Mouse (Mus musculus) liver, postnatal 0 days (tissue): Measurements from ENCODE around the gene 1110008P14Rik. TPM values are rescaled to one million over a fixed set of nuclear protein-coding genes. Genes with fewer than 3 reads are reported as not detected.
A peak's percentile ranks its signal among the peaks of the same experiment; 100 is the strongest.

Experiments
- ATAC-seq: fragments of 200-750 bp; cut with Nextera tagmentation; 2 replicates; pipeline ENCODE4 v1.8.0; 2017; ENCODE audit warnings: mild to moderate bottlenecking, moderate library complexity
- DNase-seq: peaks from one replicate; pipeline ENCODE4 v3.0.0-alpha.2; 2016
- H3K27ac ChIP-seq: fragments of 300-500 bp; sonication (generic); 2 replicates; pipeline ENCODE4 v1.5.1; 2014; ENCODE audit warnings: antibody characterized with exemption, moderate library complexity, mild to moderate bottlenecking, low read depth
- H3K27me3 ChIP-seq: fragments of 300-500 bp; sonication (generic); 2 replicates; pipeline ENCODE4 v1.6.1; 2014; ENCODE audit warnings: low read length, control low read depth, mixed read lengths; ENCODE audit not compliant: insufficient read depth
- H3K36me3 ChIP-seq: fragments of 300-500 bp; sonication (generic); replicated peaks from 2 replicates; pipeline ENCODE4 v1.6.1; 2014; ENCODE audit warnings: mild to moderate bottlenecking, control low read depth, low read length, moderate library complexity, mixed read lengths; ENCODE audit not compliant: insufficient read depth
- H3K4me1 ChIP-seq: fragments of 300-500 bp; sonication (generic); 2 replicates; pipeline ENCODE4 v1.6.1; 2014; ENCODE audit warnings: antibody characterized with exemption, mild to moderate bottlenecking, control low read depth; ENCODE audit not compliant: insufficient read depth
- H3K4me2 ChIP-seq: fragments of 300-500 bp; sonication (generic); 2 replicates; pipeline ENCODE4 v1.6.1; 2014; ENCODE audit warnings: low read depth, mild to moderate bottlenecking, low read length, moderate library complexity, mixed read lengths
- H3K4me3 ChIP-seq: fragments of 300-500 bp; sonication (generic); 2 replicates; pipeline ENCODE4 v1.5.1; 2014; ENCODE audit warnings: low read depth, low read length
- H3K9ac ChIP-seq: fragments of 300-500 bp; sonication (generic); replicated peaks from 2 replicates; pipeline ENCODE4 v1.6.1; 2014; ENCODE audit warnings: mild to moderate bottlenecking, moderate library complexity
- H3K9me3 ChIP-seq: fragments of 300-500 bp; sonication (generic); 2 replicates; pipeline ENCODE4 v1.6.1; 2016; ENCODE audit warnings: mild to moderate bottlenecking, control low read depth, low read length, mixed read lengths
- CTCF ChIP-seq: sonication (generic); IDR thresholded peaks from 2 replicates; pipeline ENCODE4 v1.5.1; 2016; ENCODE audit warnings: antibody characterized with exemption, low read depth
- EP300 ChIP-seq: IDR thresholded peaks from 2 replicates; pipeline ENCODE4 v1.6.1; 2016; ENCODE audit warnings: antibody characterized with exemption, low read depth, mild to moderate bottlenecking
- WGBS: fragments of 180-500 bp; shearing (Covaris S2); extraction: QIAGEN DNeasy Blood & Tissue Kit; methylation state at CpG from one replicate; pipeline ENCODE4 v1.1.7; 2014; ENCODE audit not compliant: insufficient replicate concordance; 5-methylcytosine and 5-hydroxymethylcytosine counted together
- polyA plus RNA-seq: library from polyadenylated mRNA; unstranded; fragments of >200 nt; fragmentation: Nextera tagmentation; extraction: Ambion mirVana; gene quantifications from 2 replicates; pipeline ENCODE4 v1.2.1, GENCODE M21; 2015

The 1110008P14Rik gene
- polyA plus RNA-seq, 1 experiment from 2014 or later = 32.2 TPM

GRCm38 (mm10) chr2:32396695-32397094 lies 15.0 kb upstream of the 1110008P14Rik start:
- DNase-seq (no peak), ATAC-seq (no peak)
- H3K27ac ChIP-seq = peak overlapping the region; percentile 90; the same call in 1 of the 2 replicates

GRCm38 (mm10) chr2:32395946-32396621 lies 14.3 kb upstream of the 1110008P14Rik start:
- Histone ChIP-seq H3K9ac (peak overlapping the region; percentile 92), H3K27me3 (no peaks in the 10 kb centered on the region), H3K27ac (peak overlapping the region; percentile 90), H3K4me2 (peak overlapping the region; percentile 97), H3K36me3 (peaks cover 11% of the 10 kb centered on the region), H3K9me3 (no peaks in the 10 kb centered on the region), H3K4me1 (peaks cover 18% of the 10 kb centered on the region), H3K4me3 (peak overlapping the region; percentile 88)
- DNase-seq = peak; percentile 87
- peak; percentile 90 for ATAC-seq
- TF ChIP-seq EP300 (no peak), CTCF (0 out of 2 replicates have a peak, but pooled peaks have one; percentile 5)
- under 1% methylated on average over 57 of the region's 59 CpGs for WGBS

More at GRCm38 (mm10) chr2:32396695-32397094, 15.0 kb upstream of the 1110008P14Rik start:
- peak overlapping the region; percentile 88 for H3K4me3 ChIP-seq
- H3K27me3 ChIP-seq = no peaks in the 10 kb centered on the region
- peak overlapping the region; percentile 97 for H3K4me2 ChIP-seq
- H3K36me3 ChIP-seq = peaks cover 13% of the 10 kb centered on the region
- no peak for TF ChIP-seq EP300
- peaks cover 18% of the 10 kb centered on the region for H3K4me1 ChIP-seq
- under 1% methylated on average over 15 of the region's 15 CpGs for WGBS
- peak overlapping the region; percentile 92 for H3K9ac ChIP-seq
- no peaks in the 10 kb centered on the region for H3K9me3 ChIP-seq

GRCm38 (mm10) chr2:32395484-32395945 lies 13.8 kb upstream of the 1110008P14Rik start, which contains the start of gene Ptges2:
Ptges2 (plus strand) TSS chr2:32395896.
- peak within 1 kb of the TSS; percentile 90 for H3K27ac ChIP-seq
- TF ChIP-seq CTCF = no peak
- TF ChIP-seq EP300 = no peak
- peak within 1 kb of the TSS; percentile 88 for H3K4me3 ChIP-seq
- H3K4me1 ChIP-seq = peaks cover 21% of the 10 kb centered on the region
- H3K9me3 ChIP-seq = no peaks in the 10 kb centered on the region
- under 1% methylated on average over 31 of the region's 31 CpGs for WGBS
- ATAC-seq = peak; percentile 83
- peak; percentile 94 for DNase-seq
- H3K27me3 ChIP-seq = no peaks in the 10 kb centered on the region
- H3K36me3 ChIP-seq = peaks cover 5% of the 10 kb centered on the region; the same call in 1 of the 2 replicates
- H3K9ac ChIP-seq = peak within 1 kb of the TSS; percentile 92
- H3K4me2 ChIP-seq = peak within 1 kb of the TSS; percentile 97

- no peak for ATAC-seq
- TF ChIP-seq EP300 = no peak
- peak; percentile 66 for TF ChIP-seq CTCF
- 4% methylated on average over 8 of the region's 8 CpGs for WGBS
Observed at GRCm38 (mm10) chr2:32394973-32395372, 13.2 kb upstream of the 1110008P14Rik start.

GRCm38 (mm10) chr2:32392063-32392462 lies 10.3 kb upstream of the 1110008P14Rik start:
- no peak for DNase-seq
- H3K27ac ChIP-seq = no peak overlapping the region
- no peak overlapping the region for H3K4me2 ChIP-seq
- no peak overlapping the region for H3K4me3 ChIP-seq
- WGBS = 81% methylated on average over 5 of the region's 5 CpGs
- TF ChIP-seq CTCF (no peak), EP300 (no peak)
- no peak for ATAC-seq
- no peaks in the 10 kb centered on the region for H3K9me3 ChIP-seq
- no peaks in the 10 kb centered on the region for H3K36me3 ChIP-seq
- no peak overlapping the region for H3K9ac ChIP-seq
- H3K27me3 ChIP-seq = no peaks in the 10 kb centered on the region
- peaks cover 38% of the 10 kb centered on the region for H3K4me1 ChIP-seq

More at GRCm38 (mm10) chr2:32394973-32395372, 13.2 kb upstream of the 1110008P14Rik start:
- peaks cover 22% of the 10 kb centered on the region for H3K4me1 ChIP-seq
- H3K9me3 ChIP-seq = no peaks in the 10 kb centered on the region
- peak overlapping the region; percentile 88 for H3K4me3 ChIP-seq
- H3K4me2 ChIP-seq = peak overlapping the region; percentile 97
- peak overlapping the region; percentile 92 for H3K9ac ChIP-seq
- H3K27ac ChIP-seq = peak overlapping the region; percentile 90
- no peaks in the 10 kb centered on the region for H3K27me3 ChIP-seq
- DNase-seq = peak; percentile 59
- H3K36me3 ChIP-seq = 0 out of 2 replicates have a peak, but pooled peaks cover 2% of the 10 kb centered on the region

- no peak for TF ChIP-seq CTCF
- TF ChIP-seq EP300 = no peak
- no peak overlapping the region for H3K27ac ChIP-seq
- 78% methylated on average over 8 of the region's 8 CpGs for WGBS
- no peaks in the 10 kb centered on the region for H3K9me3 ChIP-seq
- H3K36me3 ChIP-seq = no peaks in the 10 kb centered on the region
- no peak overlapping the region for H3K4me3 ChIP-seq
- H3K9ac ChIP-seq = 0 out of 2 replicates have a peak overlapping the region, but pooled peaks have one; percentile 5
- no peak overlapping the region for H3K4me2 ChIP-seq
- no peak for DNase-seq
- no peaks in the 10 kb centered on the region for H3K27me3 ChIP-seq
- peaks cover 32% of the 10 kb centered on the region for H3K4me1 ChIP-seq
- ATAC-seq = no peak
Observed at GRCm38 (mm10) chr2:32390871-32391270, 9.1 kb upstream of the 1110008P14Rik start.
